Mouse (Mus musculus): ENCODE results near the gene Babam2. TPM values are rescaled to one million over a fixed set of nuclear protein-coding genes. Genes with fewer than 3 reads are reported as not detected.

Gene Babam2
- total RNA-seq, 2 experiments from 2014 or later = 55.8 to 84.3 TPM

DNA sequence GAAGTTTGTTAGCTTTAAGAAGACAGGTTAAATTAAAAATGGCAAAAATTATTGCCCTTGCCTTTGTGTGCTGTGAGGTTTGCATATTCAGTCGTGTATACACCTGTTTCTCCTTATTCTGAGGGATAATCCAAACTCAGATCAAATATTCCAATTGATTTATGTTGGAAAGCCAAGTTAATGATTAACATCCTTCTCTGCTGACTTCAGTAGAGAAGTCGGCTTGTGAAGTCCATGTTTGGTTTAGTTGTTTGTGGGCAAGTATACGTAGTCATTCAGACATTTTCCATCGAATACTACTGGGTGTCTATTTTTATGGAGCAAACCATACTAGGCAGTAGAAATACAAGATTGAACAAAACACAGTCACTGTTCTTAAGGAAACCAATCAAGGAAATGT, 187.5 kb downstream of the Babam2 start:
- DNase-seq = no peak

DNA sequence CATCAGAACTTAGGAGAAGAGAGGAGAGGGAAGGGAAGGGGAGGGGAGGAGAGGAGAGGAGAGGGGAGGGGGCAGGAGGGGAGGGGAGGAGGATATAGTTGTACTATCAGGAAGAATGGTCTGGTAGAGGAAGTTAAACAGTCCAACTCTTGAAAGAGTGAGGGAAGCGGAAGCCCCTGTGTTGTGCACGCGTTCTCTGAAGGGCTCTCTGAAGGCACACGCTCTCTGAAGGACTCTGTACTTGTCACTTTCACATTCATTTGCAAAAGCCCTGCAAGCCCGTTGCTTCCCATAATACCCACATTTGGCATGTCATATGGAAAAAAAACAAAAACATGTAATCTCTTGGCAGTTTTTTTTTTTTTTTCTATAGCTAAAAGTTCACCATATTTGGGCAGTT, 190.1 kb downstream of the Babam2 start:
- no peak for DNase-seq

DNA sequence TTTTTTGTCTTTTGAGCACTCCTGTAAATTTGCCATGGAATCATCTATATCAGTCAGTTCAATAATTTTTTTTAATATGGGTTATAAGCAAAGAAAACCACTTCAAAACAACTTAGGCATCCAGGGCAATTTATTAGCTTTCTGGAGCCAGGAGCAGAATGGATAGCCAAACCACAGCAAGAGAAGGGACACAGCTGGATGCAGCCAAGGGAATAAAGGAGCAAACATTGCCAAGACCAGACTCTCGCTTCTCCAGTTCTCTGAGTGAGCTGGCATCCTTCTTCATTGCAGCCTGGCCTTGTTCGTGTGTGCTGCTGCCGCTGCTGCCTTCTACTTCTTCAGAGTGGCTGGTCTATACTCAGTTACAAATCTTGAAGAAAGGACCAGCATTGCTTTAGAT, 190.9 kb downstream of the Babam2 start:
- DNase-seq = peak; percentile 42

GRCm38 (mm10) chr5:31892631-31893030, 195.1 kb downstream of the Babam2 start:
- DNase-seq = no peak

GRCm38 (mm10) chr5:31899901-31900300, 202.4 kb downstream of the Babam2 start:
- no peak for DNase-seq

GRCm38 (mm10) chr5:31902144-31902543, 204.7 kb downstream of the Babam2 start:
- no peak for DNase-seq

GRCm38 (mm10) chr5:31902891-31903290, 205.4 kb downstream of the Babam2 start:
- no peak for DNase-seq

GRCm38 (mm10) chr5:31904968-31905683, 207.6 kb downstream of the Babam2 start:
- no peak for DNase-seq

DNA sequence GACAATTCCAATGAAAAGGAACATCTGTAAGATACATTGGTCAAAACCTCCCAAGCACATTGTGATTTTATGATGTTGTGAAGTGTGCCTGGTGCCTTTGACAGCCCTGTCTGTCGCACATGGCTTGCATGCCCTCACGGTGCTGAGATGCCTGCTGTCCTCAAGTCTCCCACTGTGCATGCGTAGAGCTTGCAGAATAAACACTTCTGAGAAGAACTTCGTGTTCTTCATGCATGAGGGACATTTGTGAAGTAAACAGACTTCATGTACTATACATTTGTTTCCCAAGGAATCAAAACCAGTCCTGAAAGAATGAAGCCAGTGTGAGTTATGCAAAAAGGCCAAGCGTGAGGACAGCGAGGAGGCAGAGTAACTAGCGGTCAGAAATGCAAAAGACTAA, 208.3 kb downstream of the Babam2 start:
- no peak for DNase-seq

DNA sequence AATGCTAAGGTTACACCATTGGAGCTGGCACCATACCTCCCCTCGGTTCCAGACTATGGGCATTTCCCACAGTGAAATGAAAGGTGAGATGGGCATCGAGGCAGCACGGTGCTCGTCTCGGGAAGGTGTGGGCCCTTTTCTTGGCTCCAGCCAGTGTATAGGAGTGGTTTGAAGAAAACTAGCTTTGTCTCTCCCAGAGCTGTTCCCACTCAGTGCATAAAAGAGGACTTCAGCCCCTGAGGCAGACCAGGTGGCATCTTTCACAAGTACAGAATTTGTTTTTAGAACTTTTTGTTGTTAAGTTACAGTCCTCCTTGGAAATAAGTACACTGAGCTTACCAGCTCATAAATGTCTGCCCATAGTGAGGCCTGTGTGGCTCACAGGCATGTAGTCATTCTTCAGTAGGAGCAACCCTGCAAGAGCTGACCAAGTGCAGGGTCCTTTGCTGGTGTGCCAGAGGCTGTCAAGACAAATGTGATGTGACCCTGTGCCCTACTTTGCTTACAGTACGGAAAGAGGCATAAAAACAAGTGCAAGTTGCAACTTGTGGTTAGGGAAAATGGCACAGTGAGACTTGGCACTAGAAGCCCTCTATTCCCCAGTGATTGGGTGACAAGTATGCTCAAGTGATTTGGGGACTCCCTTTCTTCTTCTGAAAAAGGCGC, 208.9 kb downstream of the Babam2 start:
- peak; percentile 15 for DNase-seq

DNA sequence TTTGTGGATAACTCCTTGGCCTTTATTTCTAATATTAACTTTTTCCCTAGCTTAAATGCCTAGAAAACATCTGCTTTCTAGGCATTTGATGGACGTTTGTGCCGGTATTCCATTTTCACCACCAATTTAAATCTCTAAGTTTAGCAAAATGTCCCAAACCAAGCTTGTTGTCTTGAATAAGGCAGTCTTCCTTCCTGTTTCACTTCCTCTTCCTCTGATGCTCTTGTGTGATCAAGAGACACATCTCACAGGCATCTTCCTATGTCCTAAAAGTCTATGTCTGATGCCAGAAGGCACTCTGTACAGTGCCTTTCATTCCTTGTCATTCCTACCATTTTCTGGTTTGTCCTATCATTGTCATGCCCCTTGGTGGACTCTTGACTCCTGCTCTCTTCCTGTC, 210.5 kb downstream of the Babam2 start:
- no peak for DNase-seq

DNA sequence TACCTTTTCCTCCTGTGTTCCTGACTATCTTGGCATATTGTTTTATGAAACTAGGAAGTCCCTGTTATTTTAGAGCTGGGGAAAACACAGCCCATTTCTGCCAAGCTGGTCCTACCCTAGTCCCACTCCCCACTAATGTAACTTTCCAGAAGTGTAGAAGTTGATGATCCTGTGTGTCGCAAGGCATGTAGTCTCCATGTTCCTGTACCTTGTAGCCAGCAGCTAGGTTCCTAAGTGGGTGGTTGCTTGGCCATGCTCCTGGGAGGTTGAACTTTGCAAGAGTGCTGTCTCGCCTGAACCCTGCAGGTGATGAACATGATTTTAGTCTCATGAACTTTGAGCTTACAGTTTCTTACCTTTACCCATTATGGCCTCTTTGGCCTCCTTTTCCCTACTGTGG, 211.3 kb downstream of the Babam2 start:
- DNase-seq = no peak

DNA sequence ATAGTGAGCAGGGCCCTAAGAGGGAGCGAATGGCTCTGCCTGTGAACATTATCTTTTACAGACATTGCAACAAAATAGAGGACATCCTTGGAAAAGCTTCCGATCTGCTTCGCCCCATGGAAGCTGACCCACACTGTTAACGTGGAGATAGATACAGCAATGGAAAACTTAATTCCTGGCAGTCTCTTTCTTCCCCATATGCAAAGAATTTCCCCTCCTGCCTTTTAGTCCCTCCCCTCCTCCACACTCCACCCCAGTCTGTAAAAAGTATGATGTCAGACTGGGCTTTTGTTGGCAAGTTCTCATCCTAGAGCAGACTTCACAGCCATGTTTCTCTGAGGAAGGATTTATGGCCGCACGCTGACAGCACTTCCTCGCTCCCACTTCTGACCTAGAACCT, 218.8 kb downstream of the Babam2 start:
- no peak for DNase-seq

DNA sequence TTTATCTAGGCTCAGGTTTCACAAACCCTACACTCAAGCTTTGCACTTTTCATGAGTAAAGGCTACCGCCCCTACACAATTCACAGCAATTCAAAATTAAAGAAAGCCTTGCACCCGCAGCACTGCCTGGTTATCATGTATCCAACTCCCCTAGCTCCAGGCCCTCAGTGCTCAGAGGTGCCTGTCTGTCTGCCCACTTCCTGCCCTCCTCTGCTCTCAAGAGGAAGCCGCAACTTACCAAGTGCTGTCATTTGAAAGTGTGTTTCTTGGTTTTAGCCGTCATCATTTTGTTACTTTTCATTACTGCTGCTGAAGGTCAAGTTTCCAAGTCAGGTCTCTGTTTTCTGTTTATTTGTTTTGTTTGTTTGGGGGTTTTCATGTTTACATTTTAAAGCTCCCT, 221.1 kb downstream of the Babam2 start:
- no peak for DNase-seq

DNA sequence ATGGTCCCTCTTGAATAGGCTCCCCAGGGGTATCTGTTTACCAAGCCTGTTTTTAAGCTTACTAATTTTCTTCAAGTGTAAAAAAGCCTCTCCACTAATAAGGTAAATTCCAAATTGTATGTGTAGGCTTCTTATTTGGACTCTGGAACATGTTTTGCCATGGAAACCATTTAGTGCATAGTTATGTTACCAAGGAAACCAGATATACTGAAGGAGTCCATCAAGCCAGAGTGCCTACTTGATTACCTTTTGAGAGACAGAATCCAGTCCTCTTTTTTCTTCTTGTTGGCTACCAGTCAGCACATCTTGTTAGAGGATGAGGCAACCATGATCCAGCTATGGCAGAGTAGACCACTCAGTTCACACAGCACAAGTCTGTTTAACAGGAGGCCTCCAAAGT, 222.6 kb downstream of the Babam2 start:
- DNase-seq = no peak

DNA sequence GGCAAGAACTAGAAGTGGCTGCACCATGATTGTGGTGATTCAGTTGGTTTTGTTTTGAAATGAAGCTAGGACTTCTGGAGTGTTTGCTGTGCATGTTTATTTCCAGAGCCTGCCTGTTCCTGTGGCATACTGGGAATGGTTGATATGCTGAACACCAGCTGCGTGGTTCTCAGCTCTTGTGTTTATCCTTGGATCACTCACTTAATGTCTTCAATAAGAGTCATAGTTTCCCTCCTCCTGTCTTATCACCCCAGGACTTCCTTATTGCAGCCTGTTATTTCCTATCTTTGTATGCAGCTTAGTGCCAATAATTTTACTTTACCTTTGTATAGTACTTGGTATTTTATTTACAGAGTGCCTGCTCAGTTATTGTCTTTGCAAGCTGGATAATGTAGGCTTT, 223.4 kb downstream of the Babam2 start:
- DNase-seq = no peak

DNA sequence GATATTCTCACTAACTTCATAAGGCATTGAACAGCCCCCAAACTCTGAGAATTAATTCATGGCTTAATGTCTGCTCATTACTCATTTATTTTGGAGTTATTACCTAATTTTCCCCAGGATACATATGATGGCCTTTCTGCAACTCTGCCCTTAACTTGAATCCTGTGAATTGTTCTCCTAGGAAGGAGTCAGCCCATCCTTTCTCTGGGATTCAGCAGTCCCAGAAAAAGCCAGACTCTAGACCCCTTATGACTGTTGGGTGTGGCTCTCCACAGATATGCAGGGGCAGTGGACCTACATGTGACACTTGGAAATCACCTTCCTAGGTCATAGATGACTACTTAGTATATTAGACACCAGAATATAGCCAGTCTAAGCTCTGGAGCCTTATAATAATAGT, 226.6 kb downstream of the Babam2 start:
- DNase-seq = no peak

- DNase-seq = peak; percentile 45
These were observed 229.1 kb downstream of the Babam2 start for GRCm38 (mm10) chr5:31926551-31926950.

- DNase-seq = no peak
These were observed 231.5 kb downstream of the Babam2 start for GRCm38 (mm10) chr5:31929007-31929406.

- DNase-seq = no peak
These were observed 233.7 kb downstream of the Babam2 start for GRCm38 (mm10) chr5:31931127-31931625.

DNA sequence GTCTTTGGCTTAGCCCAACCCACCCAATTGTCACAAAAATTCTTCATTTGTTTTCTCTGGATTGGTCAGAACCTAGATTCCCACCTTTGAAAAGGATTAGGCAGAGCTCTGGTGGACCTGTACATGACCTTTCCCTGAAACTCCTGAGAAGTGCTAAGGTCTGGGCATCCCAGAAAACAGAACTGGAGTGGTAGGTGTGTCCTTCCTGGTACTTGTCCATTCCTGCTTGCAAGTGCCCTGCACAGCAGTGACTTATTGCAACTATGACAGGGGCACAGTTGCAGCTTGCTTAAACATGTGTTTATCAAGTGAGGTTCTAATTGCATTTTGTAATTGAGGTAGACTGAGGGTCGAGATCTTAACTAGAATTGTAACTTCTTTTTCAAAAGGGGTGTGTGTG, 234.2 kb downstream of the Babam2 start:
- DNase-seq = no peak

- no peak for DNase-seq
These were observed 235.8 kb downstream of the Babam2 start for GRCm38 (mm10) chr5:31933296-31933695.

DNA sequence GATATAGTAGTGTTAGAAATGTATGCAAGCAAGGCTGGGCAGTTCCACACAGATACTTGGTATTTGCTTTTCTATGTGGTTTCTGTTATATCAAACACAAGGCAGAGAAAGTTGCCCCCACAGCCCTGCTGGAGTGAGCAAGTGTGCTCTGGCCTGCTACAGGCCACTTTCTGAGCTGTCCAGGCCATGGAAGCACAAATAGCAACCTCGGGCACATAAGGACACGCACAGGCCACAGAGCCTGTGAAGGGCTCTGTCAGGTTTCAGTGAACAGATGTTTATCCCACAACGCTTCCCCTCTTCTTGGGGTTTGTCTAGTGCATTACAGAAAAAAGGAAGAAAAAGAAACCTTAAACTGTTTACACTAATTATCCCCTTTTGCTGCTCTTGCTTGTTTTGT, 236.9 kb downstream of the Babam2 start:
- no peak for DNase-seq

GRCm38 (mm10) chr5:31935936-31936335, 238.5 kb downstream of the Babam2 start:
- DNase-seq = peak; percentile 37
